Mouse (Mus musculus) gastrocnemius, adult 2 months (tissue): ENCODE data around the gene Wdr45. TPM values are rescaled to one million over a fixed set of nuclear protein-coding genes. Genes with fewer than 3 reads are reported as not detected.
"Not testable (repeated sequence)": the region's sequence is repeated elsewhere in the genome, so short reads cannot be mapped to it uniquely, and the experiment has no call there.

ENCODE experiments used
- DNase-seq: peaks from one replicate; pipeline ENCODE4 v3.0.0; 2022
- H3K27ac ChIP-seq: fragments of 200-600 bp; 2 replicates; pipeline ENCODE4 v1.8.1; 2022; ENCODE audit warnings: mild to moderate bottlenecking
- H3K4me3 ChIP-seq: fragments of 200-600 bp; 2 replicates; pipeline ENCODE4 v1.8.1; 2022; ENCODE audit warnings: mild to moderate bottlenecking, moderate library complexity
- CTCF ChIP-seq: fragments of 200-600 bp; IDR thresholded peaks from 2 replicates; pipeline ENCODE4 v1.8.1; 2022; ENCODE audit warnings: antibody characterized with exemption, mild to moderate bottlenecking, moderate library complexity
- intact Hi-C: fragments of 180-260 bp; cut with DNase I; formaldehyde crosslinking; loops from one replicate; pipeline ENCODE4 v1.15.1; 2025
- total RNA-seq, 2 experiments: library from RNA; stranded (reverse); gene quantifications; 2 replicates each; pipeline ENCODE4 v1.2.3; 2021

Gene Wdr45
- total RNA-seq, 2 experiments from 2014 or later, result 31.1 to 37.6 TPM

DNA sequence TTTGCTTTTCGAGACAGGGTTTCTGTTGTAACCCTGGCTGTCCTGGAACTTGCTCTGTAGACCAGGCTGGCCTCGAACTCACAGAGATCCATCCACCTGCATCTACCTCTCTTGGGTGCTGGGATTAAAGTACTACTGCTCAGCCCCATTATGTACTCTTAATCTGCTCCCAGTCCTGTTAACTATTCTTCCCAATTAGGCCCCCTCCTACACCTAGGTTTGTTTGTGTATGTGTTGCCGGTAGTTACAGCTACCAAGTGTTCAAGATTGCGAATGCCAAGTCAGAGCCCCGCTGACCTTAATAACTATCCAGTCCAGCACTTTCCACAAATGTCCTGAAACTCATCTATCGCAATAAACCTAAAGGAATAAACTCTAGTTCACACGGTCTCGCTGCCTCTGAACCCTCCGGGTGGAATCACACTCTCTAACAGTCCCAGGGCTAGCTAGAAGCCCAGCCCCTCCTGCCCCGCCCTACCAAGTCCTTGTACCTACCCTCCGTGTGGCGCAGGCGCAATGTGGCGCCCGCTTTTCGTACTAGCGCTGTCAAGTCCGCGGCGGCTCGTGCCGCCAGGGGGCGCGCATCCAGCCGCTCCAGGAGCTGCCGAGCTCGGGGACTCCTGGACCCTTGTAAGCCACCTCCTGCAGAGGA lies 34.6 kb upstream of the Wdr45 start:
- intact Hi-C loops, result no loop called here
- Histone ChIP-seq H3K4me3 (peak overlapping the region; percentile 75), H3K27ac (peak overlapping the region; percentile 90)
- TF ChIP-seq CTCF, result peak; percentile 93
- DNase-seq, result peak; percentile 95

DNA sequence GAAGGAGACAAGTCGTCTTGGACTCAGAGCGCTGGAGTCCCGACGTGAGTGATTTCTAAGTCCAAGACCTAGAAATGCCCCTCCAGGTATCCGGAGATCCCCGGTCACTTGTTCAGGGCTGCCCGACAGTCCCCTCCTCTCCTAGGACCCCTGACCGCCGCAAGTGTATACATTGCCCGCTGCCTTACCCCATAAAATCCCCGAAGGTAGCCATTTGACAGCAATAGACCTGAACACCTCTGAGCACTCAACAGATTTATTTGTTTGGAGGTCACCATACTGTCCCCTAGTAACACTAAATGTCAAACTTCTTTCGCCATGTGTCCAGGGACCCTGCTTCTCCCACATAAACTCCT lies 34.1 kb upstream of the Wdr45 start:
- DNase-seq, result no peak
- no peak for TF ChIP-seq CTCF
- Histone ChIP-seq H3K4me3 (peak overlapping the region; percentile 75), H3K27ac (peak overlapping the region; percentile 90)
- intact Hi-C loops, result no loop called here

DNA sequence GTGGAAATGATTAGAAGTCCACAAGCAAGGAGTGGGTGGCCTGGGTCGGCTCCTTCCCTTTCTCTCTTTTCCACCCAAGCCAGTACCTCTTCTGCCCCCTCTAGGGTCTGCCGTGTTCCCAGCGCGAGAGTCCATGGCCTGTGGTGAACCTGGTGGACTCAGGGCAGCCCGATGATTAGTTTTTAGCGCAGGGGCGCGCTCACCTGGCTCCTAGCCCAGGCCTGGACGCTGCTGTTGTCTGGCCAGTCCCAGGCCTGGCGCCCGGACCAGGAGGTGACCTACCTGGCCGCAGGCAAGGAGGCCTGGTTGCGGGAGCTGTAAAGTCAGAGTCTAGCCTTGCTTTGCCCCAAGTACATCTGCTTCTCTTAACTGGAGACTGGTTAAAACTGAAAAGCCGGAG lies 33.3 kb upstream of the Wdr45 start, which contains the start of gene Magix:
Gene Magix, minus strand, starts transcription at position 388 of the 400 bp plus-strand sequence.
- H3K4me3 ChIP-seq, result peak within 1 kb of the TSS; percentile 75
- H3K27ac ChIP-seq, result peak within 1 kb of the TSS; percentile 90
- TF ChIP-seq CTCF, result no peak
- peak; percentile 76 for DNase-seq
- intact Hi-C loops, result no loop called here

GRCm38 (mm10) chrX:7688321-7688720 lies 25.8 kb upstream of the Wdr45 start:
- TF ChIP-seq CTCF, result no peak
- Histone ChIP-seq H3K27ac (no peak overlapping the region), H3K4me3 (no peak overlapping the region)
- DNase-seq, result no peak
- intact Hi-C loops, result no loop called here

GRCm38 (mm10) chrX:7690486-7690885 lies 23.6 kb upstream of the Wdr45 start:
- Histone ChIP-seq H3K27ac (peak overlapping the region; percentile 17; the same call in 1 of the 2 replicates), H3K4me3 (no peak overlapping the region)
- DNase-seq, result no peak
- intact Hi-C loops, result loop anchor here (5.0 to 10.0 kb wide), 3 partner anchors 43 to 268 kb away; partner anchors contain the start of genes Foxp3 and Ppp1r3f
- no peak for TF ChIP-seq CTCF

GRCm38 (mm10) chrX:7692862-7693261 lies 21.3 kb upstream of the Wdr45 start:
- DNase-seq, result peak; percentile 31
- no peak overlapping the region for H3K27ac ChIP-seq
- peak; percentile 68 for TF ChIP-seq CTCF
- intact Hi-C loops, result loop anchor here (5.0 to 10.0 kb wide), 3 partner anchors 46 to 271 kb away; partner anchors contain the start of genes Foxp3 and Ppp1r3f
- H3K4me3 ChIP-seq, result no peak overlapping the region

DNA sequence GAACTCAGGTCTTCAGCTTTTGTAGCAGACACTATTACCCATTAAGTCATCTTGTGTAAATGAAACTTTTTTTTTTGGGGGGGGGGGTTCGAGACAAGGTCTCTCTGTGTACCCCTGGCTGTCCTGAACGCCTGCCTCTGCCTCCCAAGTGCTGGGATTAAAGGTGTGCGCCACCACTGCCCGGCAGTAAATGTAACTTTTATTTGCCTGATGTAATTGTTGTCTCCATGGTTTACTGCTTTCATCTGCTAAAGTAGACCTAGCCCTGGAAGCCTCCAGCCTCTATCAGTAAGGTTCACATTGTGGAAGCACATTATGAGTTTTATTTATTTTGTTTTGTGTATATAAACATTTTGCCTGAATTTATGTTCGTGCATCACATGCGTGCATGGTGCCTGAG lies 17.6 kb upstream of the Wdr45 start:
- peak overlapping the region; percentile 81 for H3K4me3 ChIP-seq
- intact Hi-C loops, result loop anchor here (10.0 kb wide), 1 partner anchor 122 kb away; the partner anchor contains the start of genes Foxp3 and Ppp1r3f

GRCm38 (mm10) chrX:7696954-7697381 lies 17.2 kb upstream of the Wdr45 start, which contains the start of gene Gpkow:
Gene Gpkow (plus strand): TSS chrX:7697131.
- H3K27ac ChIP-seq, result peak within 1 kb of the TSS; percentile 89
- H3K4me3 ChIP-seq, result peak within 1 kb of the TSS; percentile 81
- peak; percentile 82 for DNase-seq
- TF ChIP-seq CTCF, result no peak
- intact Hi-C loops, result loop anchor here (10.0 kb wide), 1 partner anchor 122 kb away; the partner anchor contains the start of genes Foxp3 and Ppp1r3f

More for the DNA sequence above, 17.6 kb upstream of the Wdr45 start:
- TF ChIP-seq CTCF, result no peak
- peak overlapping the region; percentile 28 for H3K27ac ChIP-seq
- DNase-seq, result no peak

- Histone ChIP-seq H3K27ac (peak overlapping the region; percentile 78), H3K4me3 (peak overlapping the region; percentile 70)
- DNase-seq, intact Hi-C loops: not testable (repeated sequence)
Measured at GRCm38 (mm10) chrX:7713764-7714134, 384 bp upstream of the Wdr45 start.

- DNase-seq, H3K27ac ChIP-seq, intact Hi-C loops, H3K4me3 ChIP-seq: not testable (repeated sequence)
- TF ChIP-seq CTCF, result peak; percentile 22; the same call in 1 of the 2 replicates
Measured at GRCm38 (mm10) chrX:7716058-7716457, 1.9 kb downstream of the Wdr45 start.

GRCm38 (mm10) chrX:7721514-7722281 lies 7.6 kb downstream of the Wdr45 start, which contains the start of gene Gm45208:
Gene Gm45208 (plus strand): TSS chrX:7722245.
- TF ChIP-seq CTCF, result no peak
- DNase-seq, result peak; percentile 75
- intact Hi-C loops, result no loop called here

GRCm38 (mm10) chrX:7722282-7722611 lies 8.1 kb downstream of the Wdr45 start:
- intact Hi-C loops, result no loop called here
- H3K4me3 ChIP-seq, result peak overlapping the region; percentile 87
- H3K27ac ChIP-seq, result peak overlapping the region; percentile 97
- TF ChIP-seq CTCF, result no peak
- DNase-seq, result no peak

More at GRCm38 (mm10) chrX:7721514-7722281, 7.6 kb downstream of the Wdr45 start, which contains the start of gene Gm45208:
- peak within 1 kb of the TSS; percentile 87 for H3K4me3 ChIP-seq
- peak within 1 kb of the TSS; percentile 97 for H3K27ac ChIP-seq

- no peak for DNase-seq
- Histone ChIP-seq H3K4me3 (peak overlapping the region; percentile 87), H3K27ac (peak overlapping the region; percentile 97)
- intact Hi-C loops, result no loop called here
- no peak for TF ChIP-seq CTCF
Measured at GRCm38 (mm10) chrX:7722691-7723090, 8.6 kb downstream of the Wdr45 start.
